Mouse (Mus musculus): ENCODE results near the gene Thoc7.
A peak's percentile ranks its signal among the peaks of the same experiment; 100 is the strongest.
"Not testable (repeated sequence)": the region's sequence is repeated elsewhere in the genome, so short reads cannot be mapped to it uniquely, and the experiment has no call there.

Thoc7 gene

DNA sequence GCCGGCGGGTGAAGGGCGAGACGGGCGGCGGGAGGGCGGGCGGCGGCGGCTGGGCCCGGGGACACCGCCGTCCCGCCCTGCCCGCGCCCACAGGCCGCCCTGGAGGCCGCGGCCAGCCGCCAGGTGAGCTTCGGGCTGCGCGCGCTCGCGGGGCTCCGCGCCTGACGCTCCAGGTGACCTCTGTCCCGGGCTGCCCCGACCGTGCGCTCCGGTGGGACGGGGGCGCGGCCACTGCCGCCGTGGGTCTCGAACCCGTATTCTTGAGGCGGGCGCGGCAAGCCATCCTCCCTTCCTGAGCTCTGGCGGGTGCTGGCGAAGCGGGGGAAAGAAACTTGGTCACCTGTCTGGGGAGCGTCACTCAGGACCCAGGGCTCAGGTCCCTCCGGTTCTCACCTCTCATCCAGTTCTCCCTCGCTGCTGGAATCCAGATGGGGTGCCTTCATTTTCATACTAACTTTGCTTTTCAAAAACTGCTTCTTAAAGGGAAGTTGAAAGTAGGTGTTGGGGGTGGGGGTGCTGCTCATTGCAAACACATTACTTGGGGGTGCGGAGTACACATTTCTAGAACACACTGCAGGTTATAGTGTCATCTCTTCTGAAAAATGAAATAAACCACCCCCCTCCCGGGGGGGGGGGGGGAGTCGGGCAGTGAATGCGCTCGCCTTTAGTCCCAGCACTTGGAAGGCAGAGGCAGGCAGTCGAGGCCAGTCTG is at the start of gene Thoc7, which contains the start of gene Atxn7:
Gene Thoc7, minus strand, starts transcription at position 452 of the 712 bp plus-strand sequence.
Gene Atxn7, plus strand, starts transcription at position 40 of the 712 bp plus-strand sequence.
- DNase-seq (ENCODE audit: low read depth, low spot score): peak; percentile 7

DNA sequence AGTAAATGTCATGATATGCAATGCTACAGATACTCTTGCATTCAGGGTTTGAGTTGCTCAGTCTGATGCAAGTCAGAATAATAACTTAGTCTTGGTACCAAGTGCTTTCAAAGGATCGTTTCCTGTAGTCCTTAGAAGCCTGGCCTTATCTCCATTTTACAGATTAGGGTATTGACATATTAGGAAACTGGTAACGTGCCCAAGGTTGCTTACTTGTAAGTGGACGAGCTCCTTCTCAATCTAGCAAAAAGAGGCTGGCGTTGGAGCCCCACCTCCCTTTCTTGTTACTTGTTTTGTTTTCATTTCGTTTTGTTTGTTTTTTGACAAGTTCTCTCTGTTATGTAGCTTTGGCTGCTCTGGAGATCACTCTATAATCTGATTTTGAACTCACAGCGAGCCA is 48.1 kb upstream of the Thoc7 start:
- no peak for DNase-seq (ENCODE audit: low read depth, low spot score)

DNA sequence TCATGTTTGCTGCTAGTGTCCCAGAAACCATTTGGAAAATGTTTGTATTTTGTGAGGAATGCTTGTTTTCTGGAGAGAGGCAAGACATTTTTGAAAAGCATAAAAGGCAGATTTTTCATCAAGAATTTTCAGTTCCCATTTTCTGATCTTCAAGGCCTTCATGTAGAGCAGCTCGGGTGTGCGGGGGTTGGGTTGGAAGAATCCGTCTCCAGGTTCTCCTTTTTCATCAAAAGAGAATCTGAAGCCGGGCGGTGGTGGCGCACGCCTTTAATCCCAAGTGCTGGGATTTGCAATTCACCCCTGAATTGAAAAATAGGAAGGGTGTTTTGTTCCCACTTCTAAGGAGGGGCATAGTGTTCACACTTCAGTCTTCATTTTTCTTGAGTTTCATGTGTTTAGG is 41.1 kb upstream of the Thoc7 start:
- no peak for DNase-seq (ENCODE audit: low read depth, low spot score)

DNA sequence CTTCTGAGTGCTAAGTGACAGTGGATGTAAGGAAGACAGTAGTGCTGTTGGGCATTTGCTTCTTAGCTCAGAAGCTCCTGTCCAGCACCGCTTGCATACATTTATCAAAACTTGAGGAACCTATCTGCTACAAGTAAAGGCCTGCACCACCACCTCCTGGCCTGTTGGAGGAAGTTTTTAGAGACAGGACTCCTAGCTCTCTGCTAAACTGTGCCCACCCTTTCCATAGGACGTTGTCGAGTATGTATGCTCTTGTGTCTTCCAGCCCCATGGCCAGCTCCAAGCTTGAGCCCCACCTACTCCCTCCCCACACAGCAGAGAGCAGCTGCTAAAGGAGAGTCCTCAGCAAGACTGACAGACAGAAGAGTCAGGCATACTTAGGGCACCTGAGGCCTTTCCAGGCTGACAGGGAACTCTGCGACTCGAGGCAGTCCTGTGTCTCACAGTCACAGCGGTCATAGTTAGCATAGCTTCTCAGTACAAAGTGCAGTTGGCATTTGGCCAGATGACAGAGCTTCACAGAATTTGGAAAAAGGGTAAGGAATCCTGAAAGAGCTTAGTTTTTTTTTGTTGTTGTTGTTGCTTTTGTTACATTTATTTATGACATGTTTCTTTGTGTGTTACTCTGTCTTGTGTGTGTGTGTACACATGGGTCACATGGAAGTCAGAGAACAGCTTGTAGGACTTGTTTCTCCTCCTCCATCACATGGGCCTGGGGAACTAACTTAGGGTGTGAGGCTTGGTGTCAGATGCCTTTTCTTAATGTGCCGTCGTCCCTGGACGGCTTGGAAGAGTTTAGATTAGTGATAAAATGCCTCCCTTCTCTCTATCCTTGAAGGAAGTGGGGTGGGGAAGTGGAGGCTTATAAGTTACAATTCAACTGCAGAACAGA is 33.8 kb upstream of the Thoc7 start:
- no peak for DNase-seq (ENCODE audit: low read depth, low spot score)

DNA sequence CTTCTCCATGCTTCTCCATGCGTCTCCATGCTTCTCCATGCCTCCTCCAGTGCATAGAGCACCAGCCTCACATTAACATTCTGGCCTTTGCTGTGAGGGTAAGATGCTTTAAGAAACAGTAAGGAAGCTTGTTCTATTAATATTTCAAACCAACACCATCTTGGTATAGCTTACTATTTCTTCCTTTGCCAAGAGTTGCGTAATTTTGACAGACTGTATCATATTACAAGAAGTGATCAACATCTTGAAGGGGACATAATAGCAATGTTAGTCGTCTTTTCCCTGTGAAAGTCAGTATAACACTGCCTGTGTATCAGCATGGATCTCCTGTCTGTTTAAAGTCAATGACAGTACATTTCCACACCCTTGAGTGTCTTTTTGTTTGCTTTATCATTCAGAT is 29.1 kb upstream of the Thoc7 start:
- DNase-seq (ENCODE audit: low read depth, low spot score): no peak

DNA sequence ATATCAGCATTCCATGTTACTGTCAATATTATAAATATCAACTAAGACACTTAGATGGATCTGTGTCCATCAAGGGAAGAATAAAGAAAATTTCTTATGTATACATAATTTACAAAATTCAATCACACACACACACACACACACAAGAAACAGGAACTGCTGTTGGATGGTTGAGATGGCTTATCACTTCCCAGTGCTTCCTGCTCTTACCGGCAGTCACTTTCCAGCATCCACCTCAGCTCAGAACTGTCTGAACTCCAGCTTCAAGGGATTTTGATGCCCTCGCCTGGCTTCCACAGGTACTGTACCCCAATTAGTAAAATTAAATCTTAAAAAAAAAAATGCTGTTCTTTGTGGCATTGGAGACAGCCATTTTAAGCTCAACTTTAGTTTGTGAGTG is 26.7 kb upstream of the Thoc7 start:
- no peak for DNase-seq (ENCODE audit: low read depth, low spot score)

DNA sequence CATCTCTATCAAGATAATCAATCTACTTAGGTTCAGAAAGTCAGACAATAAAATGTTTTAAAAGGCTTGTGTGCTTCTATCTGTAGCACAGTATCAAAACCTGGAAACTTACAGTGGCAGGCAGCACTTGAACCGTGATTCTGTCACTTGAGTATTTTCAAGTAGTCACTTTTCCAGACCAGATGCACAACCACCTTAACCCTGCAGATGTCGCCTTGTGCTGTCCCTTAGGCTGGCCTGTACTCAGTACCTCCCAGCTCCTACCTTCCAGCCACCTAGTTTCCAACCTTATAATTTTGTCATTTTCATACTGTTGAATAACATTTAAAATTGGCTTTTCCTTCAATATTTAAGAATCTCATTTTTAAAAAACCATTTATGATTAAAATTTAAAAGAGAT is 20.5 kb upstream of the Thoc7 start:
- no peak for DNase-seq (ENCODE audit: low read depth, low spot score)

DNA sequence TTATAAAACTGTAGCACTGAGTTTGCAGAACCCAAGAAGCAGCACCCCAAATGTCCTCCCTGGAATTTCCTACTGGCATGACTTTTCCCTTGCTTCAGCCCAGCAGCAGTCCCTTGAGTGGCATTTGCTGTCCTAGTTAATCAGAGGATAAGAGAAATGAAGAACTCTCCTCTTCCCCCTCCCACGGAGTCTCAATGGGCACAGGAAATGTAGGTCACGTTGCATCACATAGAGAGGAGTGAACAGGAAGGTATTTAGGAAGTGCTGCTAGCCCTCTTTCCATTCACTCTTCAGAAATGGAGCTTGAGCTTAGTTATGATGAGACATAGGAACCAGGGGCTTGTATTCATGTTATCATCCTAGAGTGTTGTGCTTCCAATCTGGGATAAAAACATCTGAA is 19.6 kb upstream of the Thoc7 start:
- DNase-seq (ENCODE audit: low read depth, low spot score): no peak

DNA sequence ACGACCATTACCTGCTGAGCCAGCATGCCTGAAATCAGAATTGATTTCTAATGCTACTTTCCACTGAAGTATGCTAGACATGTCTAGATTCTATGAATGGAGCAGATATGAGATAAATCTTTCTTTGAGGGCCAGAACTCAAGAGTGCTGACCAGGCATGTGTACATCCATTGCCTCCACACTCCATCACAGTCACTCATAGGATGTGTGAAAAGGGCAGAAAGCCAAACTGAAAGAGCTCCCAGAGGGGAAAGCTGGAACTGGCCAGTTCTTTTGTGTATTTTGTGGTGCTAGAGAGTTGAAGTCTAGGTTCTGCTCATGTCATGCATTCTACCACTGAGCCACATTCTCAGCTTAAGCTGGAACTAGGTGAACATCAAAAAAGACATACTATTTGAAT is 15.8 kb upstream of the Thoc7 start:
- no peak for DNase-seq (ENCODE audit: low read depth, low spot score)

DNA sequence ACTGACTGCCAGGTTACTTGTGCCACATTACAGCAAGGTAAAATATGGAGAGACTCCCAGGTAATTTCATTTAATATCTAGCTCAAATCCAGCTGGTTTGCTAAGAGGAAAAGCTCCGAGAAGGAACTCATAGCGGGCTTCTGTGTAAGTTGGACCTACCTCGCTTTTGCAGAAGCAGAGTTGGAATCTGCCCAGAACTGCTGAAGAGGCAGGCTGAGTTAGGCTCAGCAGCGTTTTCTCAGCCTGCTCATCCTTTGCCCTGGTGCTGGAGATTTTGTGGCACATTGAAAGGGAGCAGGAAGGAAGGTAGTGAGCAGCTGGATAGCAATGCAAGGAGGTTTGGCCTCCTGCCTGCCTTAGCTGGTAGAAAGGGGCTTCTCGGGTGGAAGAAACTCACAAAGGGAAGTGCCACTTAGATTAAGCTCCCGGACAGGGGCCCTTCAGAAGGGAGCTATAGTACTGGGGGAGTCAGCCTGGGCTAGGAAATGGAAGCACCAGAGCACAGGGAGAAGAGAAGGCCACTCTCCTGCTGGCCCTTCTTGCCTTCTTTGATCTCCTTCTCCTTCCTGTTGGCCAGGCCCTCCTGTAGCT is 10.1 kb upstream of the Thoc7 start:
- no peak for DNase-seq (ENCODE audit: low read depth, low spot score)

DNA sequence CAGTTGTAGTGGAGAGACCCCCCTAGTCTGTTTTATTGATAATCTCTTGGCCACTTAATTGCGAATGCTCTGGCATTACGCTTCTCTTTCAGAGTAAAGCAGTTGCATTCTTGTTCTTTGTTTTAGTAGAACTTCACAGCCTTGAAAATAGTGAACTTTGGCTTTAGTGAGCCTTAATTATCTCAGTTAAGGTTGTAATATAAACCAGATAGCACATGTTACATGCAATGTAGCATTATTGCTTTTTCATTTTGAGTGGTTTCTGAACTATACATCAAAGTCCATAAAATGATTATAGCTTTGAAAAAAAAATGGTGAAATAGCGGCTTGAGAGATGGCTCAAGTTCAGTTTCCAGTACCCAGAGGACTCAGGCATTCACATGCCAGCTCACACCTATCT is 8.9 kb upstream of the Thoc7 start:
- no peak for DNase-seq (ENCODE audit: low read depth, low spot score)

DNA sequence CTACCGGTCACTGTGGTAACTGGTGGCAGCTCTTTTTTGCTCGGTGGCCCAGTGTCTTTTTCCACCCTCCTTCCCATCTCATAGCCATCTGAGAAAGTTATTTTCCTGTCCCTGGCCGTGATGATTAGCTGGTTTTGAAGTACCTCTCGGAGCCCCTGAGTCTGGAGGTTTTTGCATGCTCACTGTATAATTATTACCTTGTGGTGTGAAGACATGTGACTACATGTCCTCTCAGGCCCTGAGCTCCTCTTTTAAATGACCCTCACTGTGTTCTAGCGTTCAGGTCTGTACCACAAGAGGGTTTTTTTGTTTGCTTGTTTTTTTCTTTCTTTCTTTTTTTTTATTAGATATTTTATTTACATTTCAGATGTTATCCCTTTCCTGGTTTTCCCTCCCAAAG is 6.8 kb upstream of the Thoc7 start:
- no peak for DNase-seq (ENCODE audit: low read depth, low spot score)

DNA sequence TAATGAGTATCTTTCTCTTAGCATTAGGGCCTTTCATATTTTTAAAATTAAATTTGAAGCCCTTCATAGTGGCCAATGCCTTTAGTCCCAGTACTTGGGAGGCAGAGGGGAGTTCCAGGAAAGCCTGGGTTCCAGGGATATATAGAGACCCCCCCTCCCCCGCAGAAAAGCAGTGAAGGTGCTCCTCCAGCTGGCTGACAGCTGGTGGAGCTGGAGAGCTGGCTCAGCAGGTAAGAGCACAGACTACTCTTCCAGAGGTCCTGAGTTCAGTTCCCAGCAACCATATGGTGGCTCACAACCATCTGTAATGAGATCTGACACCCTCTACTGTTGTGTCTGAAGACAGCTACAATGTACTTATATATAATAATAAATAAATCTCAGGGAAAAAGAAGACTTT is 6.0 kb upstream of the Thoc7 start:
- DNase-seq (ENCODE audit: low read depth, low spot score): no peak

DNA sequence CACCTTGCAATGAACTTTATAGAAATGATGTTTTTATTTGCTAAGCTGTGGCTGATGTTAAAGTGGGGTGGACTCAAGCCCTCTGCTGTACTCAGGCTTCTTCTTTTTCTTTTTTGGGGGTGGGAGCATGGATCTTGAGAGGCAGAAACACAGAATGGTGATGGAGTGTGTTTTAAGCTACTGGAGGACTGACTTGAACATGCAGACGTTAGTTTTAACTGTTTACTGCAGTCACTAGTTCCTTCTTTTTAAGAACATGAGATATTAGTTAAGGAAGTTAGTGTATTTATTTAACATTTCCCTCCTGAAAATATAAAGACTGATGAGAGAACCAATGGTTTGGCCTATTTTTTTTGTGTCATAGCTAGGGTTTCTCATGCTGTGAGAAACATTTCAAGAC is 1.9 kb upstream of the Thoc7 start:
- DNase-seq (ENCODE audit: low read depth, low spot score): no peak

DNA sequence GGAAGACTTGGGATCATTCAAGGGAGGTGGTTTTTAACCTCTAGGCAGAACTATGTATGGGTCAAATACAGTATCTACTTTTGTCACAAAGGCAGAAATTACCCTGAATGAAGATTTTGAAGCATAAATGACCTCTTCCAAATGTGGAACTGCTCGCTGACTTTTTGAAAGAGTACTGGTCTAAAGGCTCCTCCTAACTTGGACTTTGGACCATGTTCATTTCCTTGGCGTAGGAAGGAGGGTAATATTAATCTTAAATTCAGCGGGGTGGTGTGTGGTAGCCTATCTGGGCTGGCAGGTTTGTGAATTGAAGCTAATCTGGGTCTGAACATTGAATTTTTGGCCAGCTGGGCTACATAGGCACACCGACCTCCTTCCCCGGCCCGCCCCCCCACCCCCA is 824 bp upstream of the Thoc7 start:
- DNase-seq (ENCODE audit: low read depth, low spot score): no peak

DNA sequence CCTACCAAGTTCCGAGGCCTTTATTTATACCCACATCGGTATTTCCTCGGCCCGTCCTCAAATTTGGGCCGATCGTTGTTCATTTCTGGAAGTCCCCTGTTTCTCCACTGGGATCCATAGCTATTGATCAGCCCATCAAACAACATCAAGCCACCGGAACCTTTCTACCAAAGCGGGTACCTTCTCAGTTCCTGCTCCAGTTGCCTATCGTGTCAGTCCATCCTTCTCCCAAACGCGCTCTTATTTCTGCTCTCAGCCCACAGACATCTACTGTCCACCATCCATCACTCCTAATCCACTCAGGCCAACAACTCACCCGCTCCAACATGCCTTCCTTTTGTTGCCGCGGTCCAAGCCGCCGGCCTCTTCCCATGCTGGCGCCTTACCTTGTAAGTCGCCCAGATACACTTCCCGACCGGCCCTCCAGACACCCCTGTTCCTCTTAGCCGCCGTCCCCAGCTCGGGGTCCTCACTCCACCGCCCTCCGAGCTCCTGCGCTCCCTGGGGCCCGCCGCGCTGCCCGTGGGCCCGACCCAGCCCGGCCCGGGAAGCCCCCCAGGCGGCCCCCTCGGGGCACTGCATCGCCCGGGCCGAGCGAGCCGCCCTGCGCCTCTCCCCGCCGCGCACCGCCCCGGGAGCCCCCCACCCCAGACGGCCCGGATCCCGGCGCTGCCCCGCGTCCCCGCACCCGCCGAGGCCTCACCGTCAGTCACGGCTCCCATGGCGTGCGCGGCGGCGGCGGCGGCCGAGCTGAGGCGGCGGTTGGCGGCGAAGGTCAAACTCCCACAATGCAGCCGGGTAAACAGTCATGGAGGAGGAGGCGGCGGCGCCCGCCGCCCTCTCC is 948 bp downstream of the Thoc7 start:
- peak; percentile 37 for DNase-seq (ENCODE audit: low read depth, low spot score)

DNA sequence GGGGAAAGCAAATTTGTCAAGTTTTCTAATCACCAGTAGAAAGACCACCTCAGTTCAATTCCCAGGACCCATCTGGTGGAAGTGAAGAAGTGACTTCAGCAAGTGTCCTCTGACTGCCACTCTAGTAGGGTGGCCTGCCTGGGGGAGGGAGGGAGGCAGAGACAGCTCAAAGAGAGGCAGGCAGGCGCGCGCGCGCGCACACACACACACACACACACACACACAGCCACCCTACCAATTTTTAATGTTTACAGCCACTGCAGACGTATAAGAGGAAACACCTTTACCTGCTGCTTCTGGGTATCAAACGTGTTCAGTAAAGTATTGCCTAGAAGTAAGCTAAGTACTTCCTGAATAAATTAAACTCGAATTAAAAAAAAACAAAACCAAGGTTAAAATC is 1.6 kb downstream of the Thoc7 start:
- peak; percentile 5 for DNase-seq (ENCODE audit: low read depth, low spot score)

DNA sequence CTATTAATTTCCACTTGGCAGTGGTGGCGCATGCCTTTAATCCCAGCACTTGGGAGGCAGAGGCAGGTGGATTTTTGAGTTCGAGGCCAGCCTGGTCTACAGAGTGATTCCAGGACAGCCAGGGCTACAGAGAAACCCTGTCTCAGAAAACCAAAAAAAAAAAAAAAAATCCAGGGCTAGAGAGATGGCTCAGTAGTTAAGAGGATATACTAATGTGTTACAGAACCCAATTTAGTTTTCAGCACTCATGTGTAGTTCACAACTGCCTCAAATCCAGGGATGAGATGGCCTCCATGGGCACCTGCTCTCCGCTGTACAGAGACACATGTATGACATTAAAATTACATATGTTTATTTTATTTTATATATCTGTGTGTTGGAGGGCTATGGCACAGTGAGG is 9.5 kb downstream of the Thoc7 start:
- not testable (repeated sequence) for DNase-seq (ENCODE audit: low read depth, low spot score)

DNA sequence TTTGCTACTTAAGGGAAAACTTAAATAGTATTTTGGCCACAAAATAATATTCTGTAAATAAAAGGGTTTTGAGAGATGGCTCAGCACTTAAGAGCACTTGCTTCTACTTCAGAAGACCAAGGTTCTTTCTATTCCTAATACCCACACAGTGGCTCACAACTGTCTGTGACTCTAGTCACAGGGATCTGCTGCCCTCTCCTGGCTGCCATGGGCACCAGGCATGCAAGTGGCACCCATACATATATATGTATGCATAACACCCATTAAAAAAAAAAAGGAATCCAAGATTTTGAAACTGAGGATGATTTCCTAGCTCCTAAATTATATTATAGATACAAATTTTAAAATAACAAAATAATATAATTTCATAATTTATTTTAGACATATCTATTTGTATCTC is 11.3 kb downstream of the Thoc7 start:
- peak; percentile 17 for DNase-seq (ENCODE audit: low read depth, low spot score)

DNA sequence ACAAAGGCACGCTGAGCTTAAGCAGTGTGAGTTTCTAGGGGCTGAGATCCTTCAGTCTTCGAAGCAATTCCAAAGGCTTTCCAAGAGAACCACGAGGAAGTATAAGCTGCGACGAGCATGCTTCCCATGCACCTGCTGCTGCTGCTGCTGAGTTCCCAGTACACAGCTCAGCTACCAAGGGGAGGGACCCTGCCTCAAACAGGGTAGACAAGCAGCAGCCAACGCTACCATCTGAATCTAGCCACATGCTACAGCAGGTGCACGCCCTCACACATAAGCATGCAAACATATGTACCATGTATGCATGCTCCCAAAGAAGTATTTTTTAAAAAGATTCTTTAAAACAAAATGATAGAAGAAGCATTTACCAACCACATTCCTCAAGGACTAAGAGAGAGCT is 13.3 kb downstream of the Thoc7 start:
- DNase-seq (ENCODE audit: low read depth, low spot score): no peak

DNA sequence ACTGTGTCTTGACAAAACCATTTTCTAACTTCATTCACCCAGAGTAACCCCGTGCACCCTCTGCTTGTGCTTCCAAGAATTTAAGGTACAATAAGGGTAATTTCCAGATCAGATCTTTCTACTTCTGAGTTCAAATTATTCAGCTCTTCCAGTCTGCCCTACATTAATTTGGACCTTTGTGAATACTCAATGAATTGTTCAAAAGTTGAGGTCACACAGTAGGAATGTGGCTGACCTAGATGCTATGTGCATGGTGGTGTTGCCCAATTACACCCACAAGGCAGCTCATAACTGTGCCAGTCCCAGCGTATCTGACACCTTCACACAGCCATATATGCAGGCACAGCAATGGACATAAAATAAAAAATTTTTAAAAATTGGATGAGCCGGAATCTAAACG is 17.0 kb downstream of the Thoc7 start:
- DNase-seq (ENCODE audit: low read depth, low spot score): no peak

DNA sequence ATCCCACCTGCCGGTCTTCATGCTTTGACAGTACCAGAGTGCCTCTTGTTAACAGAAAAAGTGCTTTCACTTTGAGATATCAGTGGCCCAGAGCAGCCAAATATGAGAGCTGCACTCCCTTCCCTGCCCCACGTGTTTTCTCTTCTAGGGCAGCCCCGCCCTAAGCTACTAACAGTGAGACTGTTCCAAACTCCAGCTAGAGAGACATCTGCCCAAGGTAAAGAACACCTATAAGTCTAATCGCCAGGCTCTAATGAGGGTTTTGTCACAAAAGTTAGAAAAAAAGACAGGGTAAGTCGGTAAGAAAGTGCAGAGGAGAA is 27.6 kb downstream of the Thoc7 start:
- no peak for DNase-seq (ENCODE audit: low read depth, low spot score)

Measured in embryo, embryonic 11.5 days (tissue).